Mouse (Mus musculus): Measurements from ENCODE around the gene Klk1b16.
"Not testable (repeated sequence)": the region's sequence is repeated elsewhere in the genome, so short reads cannot be mapped to it uniquely, and the experiment has no call there.

Gene Klk1b16

DNA sequence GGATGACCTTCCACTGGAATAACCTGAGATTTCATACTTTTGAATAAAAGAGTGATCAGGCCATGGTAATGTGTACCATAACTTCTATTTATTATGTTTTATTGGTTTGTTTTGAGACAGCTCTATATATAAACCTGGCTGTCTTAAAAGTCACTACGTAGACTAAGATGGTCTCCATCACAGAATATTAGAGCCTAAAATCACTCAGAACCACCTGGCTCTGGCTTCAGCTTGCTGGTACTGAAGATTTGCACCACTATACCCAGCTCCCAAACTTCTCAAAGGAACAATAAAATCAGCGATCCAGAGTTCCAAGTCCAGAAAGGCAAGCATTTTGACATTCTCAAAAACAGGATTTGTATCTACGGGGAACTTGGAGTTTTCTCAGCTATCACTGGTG lies at the start of gene Klk1b16:
TSS of gene Klk1b16 (plus strand) at position 301 of the 400 bp plus-strand sequence.
- no peak for DNase-seq

DNA sequence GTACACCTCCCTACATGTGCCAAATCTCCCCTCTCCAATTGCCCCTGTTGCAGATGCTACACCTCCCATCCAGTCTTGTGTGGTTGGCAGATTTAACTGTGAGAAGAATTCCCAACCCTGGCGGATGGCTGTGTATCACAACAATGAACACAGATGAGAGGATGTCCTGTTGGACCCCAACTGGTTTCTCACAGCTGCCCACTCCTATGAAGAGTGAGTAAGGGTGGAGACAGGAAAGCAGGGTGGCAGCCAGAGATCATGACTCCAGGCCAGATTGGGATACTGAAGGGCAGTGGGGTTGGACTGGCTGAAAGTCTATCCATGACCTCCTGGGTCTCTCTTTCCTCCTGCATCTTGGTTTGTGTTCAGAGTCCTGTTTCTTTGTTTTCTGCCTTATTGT lies 40.5 kb upstream of the Klk1b16 start:
- no peak for DNase-seq

DNA sequence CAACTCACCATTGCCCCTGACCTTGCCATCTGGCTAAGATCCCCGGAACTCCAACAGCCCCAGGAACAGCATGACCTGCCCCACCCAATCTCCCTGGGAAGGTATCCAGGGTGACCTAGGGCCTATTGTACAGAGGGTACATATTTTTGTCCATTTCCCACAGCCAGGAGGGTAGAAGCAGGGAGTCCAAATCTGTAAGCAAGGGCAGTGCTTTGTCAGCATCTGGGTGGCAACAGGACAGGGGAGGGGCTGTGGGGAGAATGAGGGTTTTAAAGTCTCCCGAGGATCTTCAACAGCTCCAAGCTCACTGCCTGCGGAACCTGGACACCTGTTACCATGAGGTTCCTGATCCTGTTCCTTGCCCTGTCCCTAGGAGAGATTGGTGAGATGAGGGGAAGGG lies 34.5 kb upstream of the Klk1b16 start, which contains the start of gene Klk1b21:
TSS of gene Klk1b21 (plus strand) at position 301 of the 400 bp plus-strand sequence.
- DNase-seq, result not testable (repeated sequence)

DNA sequence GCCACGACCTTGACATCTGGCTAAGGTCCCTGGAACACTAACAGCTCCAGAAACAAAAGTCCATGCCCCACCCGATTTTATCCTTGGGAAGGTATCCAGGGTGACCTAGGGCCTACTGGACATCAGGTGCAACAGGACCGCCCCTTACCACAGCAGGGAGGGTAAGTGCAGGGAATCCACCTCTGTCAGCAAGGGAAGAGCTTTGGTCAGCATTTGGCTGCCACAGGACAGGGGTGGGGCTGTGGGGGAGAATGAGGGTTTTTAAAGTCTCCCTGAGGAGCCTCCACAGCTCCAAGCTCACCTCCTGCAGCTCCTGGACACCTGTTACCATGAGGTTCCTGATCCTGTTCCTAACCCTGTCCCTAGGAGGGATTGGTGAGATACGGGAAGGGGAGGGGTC lies 24.2 kb upstream of the Klk1b16 start, which contains the start of gene Klk1b22:
TSS of gene Klk1b22 (plus strand) at position 301 of the 400 bp plus-strand sequence.
- DNase-seq, result no peak

DNA sequence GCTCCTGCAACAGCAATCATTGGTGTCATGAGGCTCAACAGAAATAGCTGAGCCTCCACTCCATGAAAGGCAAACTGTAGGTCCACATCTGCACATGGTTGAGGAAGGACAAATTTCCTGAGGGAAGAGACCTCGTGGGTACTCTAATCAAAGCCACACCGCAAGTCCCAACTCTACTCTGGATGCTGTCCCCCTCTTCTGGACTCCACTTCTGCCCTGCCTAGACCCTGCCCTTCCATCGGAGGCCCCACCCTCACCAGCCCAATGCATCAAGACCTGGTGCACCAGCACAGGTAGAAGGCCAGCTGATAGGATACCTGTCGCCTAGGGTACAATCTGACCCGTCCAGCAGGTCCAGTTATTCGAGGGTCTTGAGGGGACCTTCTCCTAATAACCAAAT lies 13.1 kb upstream of the Klk1b16 start:
- no peak for DNase-seq

DNA sequence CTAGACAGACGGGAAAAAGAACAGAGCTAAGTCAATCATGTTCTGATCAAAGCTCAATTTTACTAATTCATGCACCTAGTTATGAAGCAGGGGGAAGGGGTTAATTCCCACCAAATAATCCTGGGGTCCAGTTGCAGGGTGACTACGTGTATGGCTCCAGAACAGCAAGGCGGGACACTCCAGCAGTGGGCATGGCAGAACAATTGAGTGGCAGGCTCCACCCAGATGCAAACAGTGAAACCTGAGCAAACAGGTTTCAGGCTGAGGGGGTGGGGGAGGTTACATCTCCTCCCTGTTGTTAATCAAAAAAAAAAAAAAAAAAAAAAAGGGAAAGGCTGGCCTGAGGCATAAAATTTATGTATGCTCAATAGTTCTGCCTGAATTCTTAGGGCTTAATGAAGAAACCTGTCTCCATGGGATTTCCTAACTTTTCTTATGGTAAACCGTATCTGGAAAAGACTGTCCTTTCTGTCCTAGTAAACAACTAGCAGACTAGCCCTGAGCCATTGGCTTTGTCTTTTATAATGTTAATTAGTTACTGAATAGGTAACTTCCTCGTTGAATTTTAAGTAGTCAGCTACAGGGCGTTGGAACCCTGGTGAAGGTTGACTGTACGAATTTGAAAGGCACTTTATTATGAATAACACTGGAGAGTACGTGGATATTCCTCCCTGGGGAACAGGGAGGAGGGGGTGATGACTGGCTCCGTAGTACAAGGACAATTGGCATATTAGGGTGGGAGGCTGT lies 42.9 kb downstream of the Klk1b16 start:
- no peak for DNase-seq

DNA sequence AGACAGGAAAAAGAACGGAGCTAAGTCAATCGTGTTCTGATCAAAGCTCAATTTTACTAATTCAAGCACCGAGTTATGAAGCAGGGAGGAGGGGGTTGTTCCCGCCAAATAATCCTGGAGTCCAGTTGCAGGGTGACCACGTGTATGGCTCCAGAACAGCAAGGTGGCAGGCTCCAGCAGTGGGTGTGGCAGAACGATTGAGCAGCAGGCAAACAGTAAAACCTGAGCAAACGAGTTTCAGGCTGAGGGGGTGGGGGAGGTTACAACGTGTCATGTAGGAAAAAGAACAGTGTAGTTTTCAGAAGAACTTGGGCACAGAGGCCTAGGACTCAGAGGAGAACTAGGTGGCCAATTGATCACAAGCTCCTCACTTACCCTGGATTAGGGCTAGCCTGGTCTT lies 49.9 kb downstream of the Klk1b16 start:
- not testable (repeated sequence) for DNase-seq

DNA sequence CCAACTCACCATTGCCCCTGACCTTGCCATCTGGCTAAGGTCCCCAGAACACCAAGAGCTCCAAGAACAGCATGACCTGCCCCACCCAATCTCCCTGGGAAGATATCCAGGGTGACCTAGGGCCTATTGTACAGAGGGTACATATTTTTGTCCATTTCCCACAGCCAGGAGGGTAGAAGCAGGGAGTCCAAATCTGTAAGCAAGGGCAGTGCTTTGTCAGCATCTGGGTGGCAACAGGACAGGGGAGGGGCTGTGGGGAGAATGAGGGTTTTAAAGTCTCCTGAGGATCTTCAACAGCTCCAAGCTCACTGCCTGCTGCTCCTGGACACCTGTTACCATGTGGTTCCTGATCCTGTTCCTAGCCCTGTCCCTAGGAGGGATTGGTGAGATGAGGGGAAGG lies 51.4 kb downstream of the Klk1b16 start, which contains the start of gene Klk1b24:
TSS of gene Klk1b24 (plus strand) at position 301 of the 400 bp plus-strand sequence.
- not testable (repeated sequence) for DNase-seq
